Mouse (Mus musculus): Measurements from ENCODE around the gene Slc17a2. TPM values are rescaled to one million over a fixed set of nuclear protein-coding genes. Genes with fewer than 3 reads are reported as not detected.

Slc17a2 gene
- 0.33 TPM for polyA plus RNA-seq (2014; fragmentation: Illumina TruSeq; extraction: RNeasy Lipid Tissue Mini Kit (QIAGEN cat#74804); ENCODE audit: low replicate concordance)

DNA sequence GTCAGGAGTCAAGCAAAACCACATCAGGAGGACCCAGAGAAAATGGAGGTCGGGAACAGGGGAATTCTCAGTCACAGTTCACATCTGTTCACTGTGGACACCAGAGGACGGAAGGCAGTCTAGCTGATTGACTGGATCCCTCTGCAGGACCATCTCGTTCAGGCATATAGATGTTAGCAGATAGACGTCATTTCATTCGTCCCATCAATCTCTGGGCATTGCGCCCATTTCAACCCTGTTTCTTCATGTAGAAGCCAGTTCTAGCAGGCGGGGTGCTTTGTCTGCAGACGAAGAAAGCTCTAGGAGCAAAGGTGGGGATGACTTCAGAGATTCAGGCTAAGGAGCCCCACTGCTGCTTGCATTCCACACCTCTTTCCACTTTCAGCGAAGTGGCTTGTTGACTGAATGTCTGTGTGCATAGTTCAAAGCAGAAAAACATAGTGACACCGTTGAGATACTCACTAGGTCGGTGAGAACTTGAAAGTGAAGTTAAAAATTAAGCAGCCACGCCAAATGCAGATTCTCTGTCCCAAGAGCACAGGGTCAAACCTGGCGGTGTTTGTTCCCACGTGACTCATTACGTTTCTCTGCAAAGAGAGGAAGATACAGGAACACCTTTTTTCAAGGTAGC, at the start of gene Slc17a2:
Slc17a2 (plus strand) TSS at position 572 of the 631 bp plus-strand sequence.

GRCm38 (mm10) chr13:23760972-23761864, 45.6 kb upstream of the Slc17a2 start, which contains the start of gene Hist1h4a:
TSS of gene Hist1h4a (minus strand) at chr13:23761230.

DNA sequence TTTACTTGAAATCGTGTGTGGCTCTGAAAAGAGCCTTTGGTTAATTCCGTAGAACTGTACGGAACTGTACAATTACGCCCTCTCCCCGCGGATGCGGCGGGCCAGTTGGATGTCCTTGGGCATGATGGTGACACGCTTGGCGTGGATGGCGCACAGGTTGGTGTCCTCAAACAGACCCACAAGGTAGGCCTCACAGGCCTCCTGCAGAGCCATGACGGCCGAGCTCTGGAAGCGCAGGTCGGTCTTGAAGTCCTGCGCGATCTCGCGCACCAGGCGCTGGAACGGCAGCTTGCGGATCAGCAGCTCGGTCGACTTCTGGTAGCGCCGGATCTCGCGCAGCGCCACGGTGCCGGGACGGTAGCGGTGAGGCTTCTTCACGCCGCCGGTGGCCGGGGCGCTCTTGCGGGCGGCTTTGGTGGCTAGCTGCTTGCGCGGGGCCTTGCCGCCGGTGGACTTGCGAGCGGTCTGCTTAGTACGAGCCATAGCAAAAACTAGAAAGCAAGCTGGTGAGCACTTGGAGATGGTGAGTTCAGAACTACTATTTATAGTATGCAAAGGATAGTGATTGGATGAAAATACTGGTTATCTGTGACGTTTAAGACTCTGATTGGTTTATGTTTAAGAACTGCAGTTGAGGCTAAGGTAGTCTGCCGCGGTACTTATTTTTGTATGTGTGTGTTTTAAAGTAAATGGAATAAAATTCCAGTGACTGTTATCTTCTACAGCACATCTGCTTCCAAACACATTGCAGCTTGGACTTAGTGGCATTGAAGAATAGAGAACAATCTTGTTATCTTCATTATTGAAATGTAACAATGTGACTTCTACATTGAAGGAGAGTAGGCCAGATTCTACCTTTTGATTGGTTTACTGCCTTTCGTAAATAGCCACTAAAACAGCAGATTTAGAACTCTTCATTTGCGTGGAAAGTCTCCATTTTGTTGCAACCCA, 44.6 kb upstream of the Slc17a2 start, which contains the start of gene Hist1h3a:
Hist1h3a (minus strand) TSS at position 516 of the 951 bp plus-strand sequence.

GRCm38 (mm10) chr13:23763586-23764323, 43.0 kb upstream of the Slc17a2 start, which contains the start of gene Hist1h1a:
TSS of gene Hist1h1a (plus strand) at chr13:23763666.

GRCm38 (mm10) chr13:23769613-23770012, 37.2 kb upstream of the Slc17a2 start, which contains the start of gene Trim38:
TSS of gene Trim38 (plus strand) at chr13:23769913.

GRCm38 (mm10) chr13:23839308-23839707, 32.5 kb downstream of the Slc17a2 start, which contains the start of gene Slc17a3:
TSS of gene Slc17a3 (plus strand) at chr13:23839434.

GRCm38 (mm10) chr13:23867405-23867804, 60.6 kb downstream of the Slc17a2 start, which contains the start of gene Slc17a1:
TSS of gene Slc17a1 (plus strand) at chr13:23867750.

Other genes with a start within 250 kb of the Slc17a2 start
- 0.56 TPM for gene Hist1h3e, start 244.6 kb upstream of the Slc17a2 start, polyA plus RNA-seq (2014; fragmentation: Illumina TruSeq; extraction: RNeasy Lipid Tissue Mini Kit (QIAGEN cat#74804); ENCODE audit: low replicate concordance)
- gene Hist1h2ae, start 235.8 kb upstream of the Slc17a2 start, polyA plus RNA-seq (2014; fragmentation: Illumina TruSeq; extraction: RNeasy Lipid Tissue Mini Kit (QIAGEN cat#74804); ENCODE audit: low replicate concordance), result 0.97 TPM
- gene Hist1h2bg, start 235.6 kb upstream of the Slc17a2 start, polyA plus RNA-seq (2014; fragmentation: Illumina TruSeq; extraction: RNeasy Lipid Tissue Mini Kit (QIAGEN cat#74804); ENCODE audit: low replicate concordance), result 0.85 TPM
- not detected for gene Hist1h2bf, start 232.8 kb upstream of the Slc17a2 start, polyA plus RNA-seq (2014; fragmentation: Illumina TruSeq; extraction: RNeasy Lipid Tissue Mini Kit (QIAGEN cat#74804); ENCODE audit: low replicate concordance)
- gene Hist1h2ad, start 232.6 kb upstream of the Slc17a2 start, polyA plus RNA-seq (2014; fragmentation: Illumina TruSeq; extraction: RNeasy Lipid Tissue Mini Kit (QIAGEN cat#74804); ENCODE audit: low replicate concordance), result not detected
- gene Hist1h3d, start 231.2 kb upstream of the Slc17a2 start, polyA plus RNA-seq (2014; fragmentation: Illumina TruSeq; extraction: RNeasy Lipid Tissue Mini Kit (QIAGEN cat#74804); ENCODE audit: low replicate concordance), result 1.4 TPM
- gene Hist1h4d, start 225.4 kb upstream of the Slc17a2 start, polyA plus RNA-seq (2014; fragmentation: Illumina TruSeq; extraction: RNeasy Lipid Tissue Mini Kit (QIAGEN cat#74804); ENCODE audit: low replicate concordance), result 0.67 TPM
- 2.2 TPM for gene Hist1h2be, start 185.9 kb upstream of the Slc17a2 start, polyA plus RNA-seq (2014; fragmentation: Illumina TruSeq; extraction: RNeasy Lipid Tissue Mini Kit (QIAGEN cat#74804); ENCODE audit: low replicate concordance)
- gene Hist1h1e, start 184.4 kb upstream of the Slc17a2 start, polyA plus RNA-seq (2014; fragmentation: Illumina TruSeq; extraction: RNeasy Lipid Tissue Mini Kit (QIAGEN cat#74804); ENCODE audit: low replicate concordance), result 0.30 TPM
- gene Hist1h2ac, start 123.0 kb upstream of the Slc17a2 start, polyA plus RNA-seq (2014; fragmentation: Illumina TruSeq; extraction: RNeasy Lipid Tissue Mini Kit (QIAGEN cat#74804); ENCODE audit: low replicate concordance), result 1.2 TPM
- gene Hist1h2bc, start 122.8 kb upstream of the Slc17a2 start, polyA plus RNA-seq (2014; fragmentation: Illumina TruSeq; extraction: RNeasy Lipid Tissue Mini Kit (QIAGEN cat#74804); ENCODE audit: low replicate concordance), result 239 TPM
- gene Hist1h1t, start 111.2 kb upstream of the Slc17a2 start, polyA plus RNA-seq (2014; fragmentation: Illumina TruSeq; extraction: RNeasy Lipid Tissue Mini Kit (QIAGEN cat#74804); ENCODE audit: low replicate concordance), result not detected
- 1.6 TPM for gene Hist1h4c, start 108.5 kb upstream of the Slc17a2 start, polyA plus RNA-seq (2014; fragmentation: Illumina TruSeq; extraction: RNeasy Lipid Tissue Mini Kit (QIAGEN cat#74804); ENCODE audit: low replicate concordance)
- 13.5 TPM for gene Hfe, start 96.1 kb upstream of the Slc17a2 start, polyA plus RNA-seq (2014; fragmentation: Illumina TruSeq; extraction: RNeasy Lipid Tissue Mini Kit (QIAGEN cat#74804); ENCODE audit: low replicate concordance)
- 15.6 TPM for gene Hist1h1c, start 68.2 kb upstream of the Slc17a2 start, polyA plus RNA-seq (2014; fragmentation: Illumina TruSeq; extraction: RNeasy Lipid Tissue Mini Kit (QIAGEN cat#74804); ENCODE audit: low replicate concordance)
- gene Hist1h3c, start 61.4 kb upstream of the Slc17a2 start, polyA plus RNA-seq (2014; fragmentation: Illumina TruSeq; extraction: RNeasy Lipid Tissue Mini Kit (QIAGEN cat#74804); ENCODE audit: low replicate concordance), result not detected
- gene Hist1h2bb, start 60.3 kb upstream of the Slc17a2 start, polyA plus RNA-seq (2014; fragmentation: Illumina TruSeq; extraction: RNeasy Lipid Tissue Mini Kit (QIAGEN cat#74804); ENCODE audit: low replicate concordance), result not detected
- not detected for gene Hist1h2ab, start 55.9 kb upstream of the Slc17a2 start, polyA plus RNA-seq (2014; fragmentation: Illumina TruSeq; extraction: RNeasy Lipid Tissue Mini Kit (QIAGEN cat#74804); ENCODE audit: low replicate concordance)
- gene Hist1h3b, start 54.7 kb upstream of the Slc17a2 start, polyA plus RNA-seq (2014; fragmentation: Illumina TruSeq; extraction: RNeasy Lipid Tissue Mini Kit (QIAGEN cat#74804); ENCODE audit: low replicate concordance), result not detected
- gene Hist1h4b, start 50.0 kb upstream of the Slc17a2 start, polyA plus RNA-seq (2014; fragmentation: Illumina TruSeq; extraction: RNeasy Lipid Tissue Mini Kit (QIAGEN cat#74804); ENCODE audit: low replicate concordance), result not detected
- gene Hist1h4a, start 45.8 kb upstream of the Slc17a2 start, polyA plus RNA-seq (2014; fragmentation: Illumina TruSeq; extraction: RNeasy Lipid Tissue Mini Kit (QIAGEN cat#74804); ENCODE audit: low replicate concordance), result not detected
- not detected for gene Hist1h3a, start 44.6 kb upstream of the Slc17a2 start, polyA plus RNA-seq (2014; fragmentation: Illumina TruSeq; extraction: RNeasy Lipid Tissue Mini Kit (QIAGEN cat#74804); ENCODE audit: low replicate concordance)
- gene Hist1h1a, start 43.3 kb upstream of the Slc17a2 start, polyA plus RNA-seq (2014; fragmentation: Illumina TruSeq; extraction: RNeasy Lipid Tissue Mini Kit (QIAGEN cat#74804); ENCODE audit: low replicate concordance), result not detected
- 67.0 TPM for gene Trim38, start 37.1 kb upstream of the Slc17a2 start, polyA plus RNA-seq (2014; fragmentation: Illumina TruSeq; extraction: RNeasy Lipid Tissue Mini Kit (QIAGEN cat#74804); ENCODE audit: low replicate concordance)
- gene Slc17a3, start 32.4 kb downstream of the Slc17a2 start, polyA plus RNA-seq (2014; fragmentation: Illumina TruSeq; extraction: RNeasy Lipid Tissue Mini Kit (QIAGEN cat#74804); ENCODE audit: low replicate concordance), result not detected
- gene Slc17a1, start 60.8 kb downstream of the Slc17a2 start, polyA plus RNA-seq (2014; fragmentation: Illumina TruSeq; extraction: RNeasy Lipid Tissue Mini Kit (QIAGEN cat#74804); ENCODE audit: low replicate concordance), result not detected
- gene Slc17a4, start 108.0 kb downstream of the Slc17a2 start, polyA plus RNA-seq (2014; fragmentation: Illumina TruSeq; extraction: RNeasy Lipid Tissue Mini Kit (QIAGEN cat#74804); ENCODE audit: low replicate concordance), result 149 TPM
- not detected for gene Hist1h2ba, start 127.2 kb downstream of the Slc17a2 start, polyA plus RNA-seq (2014; fragmentation: Illumina TruSeq; extraction: RNeasy Lipid Tissue Mini Kit (QIAGEN cat#74804); ENCODE audit: low replicate concordance)
- gene Hist1h2aa, start 127.5 kb downstream of the Slc17a2 start, polyA plus RNA-seq (2014; fragmentation: Illumina TruSeq; extraction: RNeasy Lipid Tissue Mini Kit (QIAGEN cat#74804); ENCODE audit: low replicate concordance), result not detected
- gene Scgn, start 184.2 kb downstream of the Slc17a2 start, polyA plus RNA-seq (2014; fragmentation: Illumina TruSeq; extraction: RNeasy Lipid Tissue Mini Kit (QIAGEN cat#74804); ENCODE audit: low replicate concordance), result 4.6 TPM